Mouse (Mus musculus) T-helper 1 cell (primary cell): ENCODE results near the gene Gm20715.
"Not testable (repeated sequence)": the region's sequence is repeated elsewhere in the genome, so short reads cannot be mapped to it uniquely, and the experiment has no call there.

ENCODE experiments used
- in situ Hi-C: fragments of 300-600 bp; cut with MboI, MseI; formaldehyde crosslinking; loops from one replicate; pipeline ENCODE4 v1.15.1; 2025; ENCODE audit warnings: high pct_unique_total_duplicates

Gene Gm20715

GRCm38 (mm10) chr7:6419894-6420293 lies 9.8 kb downstream of the Gm20715 start:
- in situ Hi-C loops, result loop anchor here (10.0 kb wide), 1 partner anchor 515 kb away; no protein-coding TSS in a partner anchor

DNA sequence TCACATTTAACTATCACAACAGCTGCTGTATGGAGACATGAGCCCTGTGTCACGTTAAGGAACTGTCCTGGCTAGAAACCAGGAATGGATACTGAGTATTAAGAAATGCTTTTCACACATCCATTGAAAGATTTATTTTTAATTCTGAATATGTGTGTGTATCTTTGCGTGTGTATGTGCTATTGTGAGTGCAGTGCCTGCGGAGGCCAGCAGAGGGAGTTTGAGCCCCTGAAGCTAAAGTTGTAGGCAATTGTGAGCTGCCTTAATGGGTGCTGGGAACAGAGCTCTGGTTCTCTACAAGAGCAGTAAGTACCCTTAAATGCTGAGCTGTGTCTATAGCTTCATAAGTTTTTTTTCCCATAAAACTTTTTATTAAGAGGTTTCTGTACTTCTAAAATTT lies 19.3 kb downstream of the Gm20715 start:
- in situ Hi-C loops, result loop anchor here (5.0 kb wide), 1 partner anchor 72 kb away; no protein-coding TSS in a partner anchor

- in situ Hi-C loops, result no loop called here
Observed at GRCm38 (mm10) chr7:6430342-6430741, 20.3 kb downstream of the Gm20715 start.

DNA sequence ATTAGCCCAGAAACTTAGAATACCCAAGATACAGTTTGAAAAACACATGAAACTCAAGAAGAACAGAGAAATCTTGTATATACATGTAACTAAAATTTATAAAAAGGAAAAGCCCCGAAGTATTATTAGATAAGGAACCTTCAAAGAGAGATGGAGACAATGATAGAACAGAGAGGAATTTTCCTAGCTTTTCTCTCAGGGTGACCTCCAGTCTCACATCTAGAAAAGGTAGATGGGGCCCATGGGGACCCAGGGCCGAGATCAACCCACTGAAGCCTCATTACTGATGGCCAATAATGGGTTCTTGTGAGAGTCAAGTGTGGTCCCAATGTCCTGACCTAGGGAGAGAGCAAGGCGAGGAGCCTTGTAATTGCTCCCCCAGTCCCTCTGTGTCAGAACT lies 28.3 kb downstream of the Gm20715 start, which contains the start of gene Olfr1344:
Gene Olfr1344 (plus strand): TSS at position 301 of the 400 bp plus-strand sequence.
- in situ Hi-C loops, result no loop called here

- in situ Hi-C loops, result no loop called here
Observed at GRCm38 (mm10) chr7:6441173-6441572, 31.1 kb downstream of the Gm20715 start.

GRCm38 (mm10) chr7:6447771-6448170 lies 37.7 kb downstream of the Gm20715 start:
- in situ Hi-C loops, result no loop called here

- in situ Hi-C loops, result no loop called here
Observed at GRCm38 (mm10) chr7:6455868-6456267, 45.8 kb downstream of the Gm20715 start, which contains the start of gene Olfr1336. Gene Olfr1336 (plus strand): TSS chr7:6456168.

DNA sequence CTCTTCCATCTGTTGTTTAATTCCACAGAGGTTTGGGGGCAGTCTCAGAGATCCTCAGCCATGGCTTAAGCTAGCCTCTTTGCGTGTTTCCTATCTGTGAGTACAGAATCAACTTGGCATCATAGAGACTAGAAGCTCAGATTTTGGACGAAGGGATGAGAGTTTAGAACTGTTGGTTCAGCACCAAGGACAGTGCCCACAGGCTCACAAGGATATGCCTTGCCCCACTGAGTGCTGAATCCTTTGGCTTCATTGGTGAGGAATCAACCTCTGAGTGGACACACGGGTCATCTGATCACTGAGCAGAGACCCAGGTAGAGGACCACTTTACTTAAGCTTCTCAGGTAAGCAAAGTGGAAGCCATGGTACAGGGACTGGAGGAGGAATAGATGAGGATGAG lies 46.3 kb downstream of the Gm20715 start:
- in situ Hi-C loops, result no loop called here

- in situ Hi-C loops, result no loop called here
Observed at GRCm38 (mm10) chr7:6466951-6467350, 56.9 kb downstream of the Gm20715 start, which contains the start of gene Olfr1346. Gene Olfr1346 (plus strand): TSS chr7:6467101.

DNA sequence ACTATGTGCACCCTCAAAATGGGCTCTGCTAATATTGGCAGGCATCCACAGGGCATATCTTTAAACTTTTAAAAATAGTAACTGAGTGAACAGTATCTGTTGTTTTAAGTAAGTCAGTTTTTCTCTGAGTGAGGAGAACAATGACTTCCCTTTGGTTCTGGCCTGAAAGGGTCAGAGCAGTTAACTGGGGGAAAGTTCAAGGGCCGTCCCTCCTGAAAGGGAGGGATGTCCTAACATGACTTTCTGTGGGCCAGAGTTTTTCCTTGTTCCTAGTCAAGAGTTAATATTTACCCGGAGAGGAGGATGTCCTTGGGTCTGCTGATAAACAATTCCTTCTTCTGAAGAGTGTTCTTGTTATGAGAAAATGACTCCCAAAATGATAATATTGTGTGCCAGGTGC lies 67.6 kb downstream of the Gm20715 start:
- in situ Hi-C loops, result not testable (repeated sequence)

DNA sequence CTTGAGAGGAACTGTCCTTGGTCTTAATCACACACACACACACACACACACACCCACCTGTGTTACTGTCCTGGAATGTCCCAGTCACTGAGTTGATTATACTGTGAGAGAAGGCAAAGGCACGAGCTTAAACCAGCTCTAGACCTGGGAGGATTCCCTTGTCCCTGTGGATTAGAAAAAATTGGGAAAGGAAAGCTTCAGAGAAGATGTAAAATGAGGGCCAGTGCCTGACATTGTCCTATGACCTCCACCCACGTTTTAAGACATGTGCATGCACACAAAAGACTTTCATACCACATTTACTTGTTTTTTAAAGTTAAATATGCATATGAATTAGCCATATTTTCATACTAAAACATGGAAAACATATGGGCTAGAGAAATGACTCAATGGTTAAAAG lies 76.8 kb downstream of the Gm20715 start, which contains the start of gene Olfr5:
Gene Olfr5 (minus strand): TSS at position 101 of the 400 bp plus-strand sequence.
- in situ Hi-C loops, result no loop called here
